Mouse (Mus musculus) 3T3-L1 (cell line): ENCODE measurements at regions not wholly inside any gene's neighbourhood (a gene's known extent, or its start where the extent isn't known, plus 50 kb on each side); places are given as distances from the start of the nearest gene placed in this dataset.

Experiments
- DNase-seq: peaks from one replicate; pipeline ENCODE4 v3.0.0-alpha.2; 2015; ENCODE audit warnings: low read depth, low spot score

DNA sequence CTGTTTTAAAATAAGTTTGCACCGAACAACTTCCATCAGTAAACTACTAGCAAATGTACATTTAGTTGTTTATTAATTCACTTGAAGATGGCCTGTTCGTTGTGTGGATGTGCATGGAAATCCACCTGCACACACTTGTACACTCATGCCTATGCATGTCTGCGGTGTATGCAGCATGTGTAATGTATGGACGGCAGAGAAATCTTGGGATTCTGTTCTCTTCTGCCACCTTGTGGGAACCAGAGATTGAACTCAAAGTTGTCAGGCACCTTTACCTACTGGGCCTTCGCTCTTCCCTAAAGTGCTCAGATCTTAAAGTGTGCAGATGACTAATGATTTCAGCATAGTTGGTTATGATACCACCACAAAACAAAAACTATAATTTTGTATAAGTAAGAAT is 137.4 kb downstream of the Kitl start:
- peak; percentile 40 for DNase-seq

DNA sequence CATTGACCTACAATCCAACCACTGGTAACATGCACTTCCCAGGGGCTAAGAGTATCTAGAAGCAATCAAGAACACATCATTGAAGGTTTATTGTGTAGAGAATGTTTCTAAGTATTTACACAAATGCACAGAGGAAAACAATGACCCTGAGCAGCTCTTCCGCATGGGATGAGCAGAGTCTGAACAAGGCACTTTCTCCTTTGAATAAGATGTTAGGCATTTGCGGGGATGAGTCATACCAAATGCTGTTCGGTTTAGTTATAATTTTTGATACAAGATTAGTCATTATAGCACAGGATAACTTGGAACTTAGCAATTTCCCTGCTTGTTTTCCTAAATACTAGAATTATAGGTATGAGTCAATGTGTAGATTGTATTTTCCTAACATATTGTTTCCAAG is 137.9 kb downstream of the Kitl start:
- DNase-seq: peak; percentile 80

DNA sequence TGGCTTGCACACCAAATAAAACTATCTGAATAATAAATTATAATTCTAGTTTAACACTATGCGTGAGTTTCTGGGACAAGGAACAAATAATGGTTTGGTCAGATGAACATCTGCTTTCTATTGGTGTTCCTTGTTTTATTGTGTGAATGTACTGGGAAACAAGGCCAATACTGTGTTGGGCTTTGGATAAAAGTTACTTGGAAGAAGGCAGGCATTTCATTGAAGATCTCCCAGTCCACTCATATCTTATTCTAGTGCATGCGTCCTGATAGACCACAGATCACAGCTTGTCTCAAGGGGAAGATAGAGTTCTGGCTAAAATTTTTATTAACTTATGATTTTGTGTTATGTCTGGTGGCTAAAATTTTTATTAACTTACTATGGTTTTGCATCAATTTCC is 140.1 kb downstream of the Kitl start:
- DNase-seq: no peak

GRCm38 (mm10) chr10:100159843-100160531 is 144.6 kb downstream of the Kitl start:
- no peak for DNase-seq

DNA sequence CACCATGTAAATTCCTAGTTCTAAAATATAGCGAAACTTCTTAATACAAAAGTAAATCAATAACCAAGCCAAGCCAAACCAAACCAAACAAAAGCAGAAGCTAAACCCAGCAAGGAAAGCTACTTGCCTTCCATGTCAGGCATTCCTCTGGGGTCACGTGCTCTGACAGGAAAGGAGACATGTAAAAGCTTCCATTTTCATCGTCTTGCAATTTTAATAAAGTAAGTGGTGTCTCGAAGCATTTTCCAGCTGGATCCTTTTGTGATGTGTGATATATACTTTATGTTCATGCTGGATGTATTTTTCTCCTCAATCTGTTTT is 145.1 kb downstream of the Kitl start:
- DNase-seq: no peak

DNA sequence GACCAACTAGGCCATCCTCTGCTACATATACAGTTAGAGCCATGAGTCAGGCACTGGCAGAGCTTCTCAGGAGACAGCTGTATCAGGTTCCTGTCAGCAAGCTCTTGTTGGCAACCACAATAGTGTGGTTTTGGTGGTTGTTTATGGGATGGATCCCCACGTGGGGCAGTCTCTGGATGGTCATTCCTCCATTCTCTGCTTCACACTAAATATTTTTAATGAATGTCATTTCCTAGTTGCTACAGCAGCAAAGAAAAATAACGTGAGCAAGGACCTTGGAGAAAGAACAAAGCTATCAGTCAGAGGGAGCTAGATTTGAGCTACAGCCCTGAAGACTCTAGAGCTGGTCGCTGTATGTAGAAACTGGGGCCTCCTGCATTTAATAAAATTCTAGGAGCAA is 145.7 kb downstream of the Kitl start:
- DNase-seq: peak; percentile 94

GRCm38 (mm10) chr10:100164526-100164925 is 149.1 kb downstream of the Kitl start:
- DNase-seq: no peak

- DNase-seq: peak; percentile 71
Measured at GRCm38 (mm10) chr10:100170836-100171235, 155.4 kb downstream of the Kitl start.

DNA sequence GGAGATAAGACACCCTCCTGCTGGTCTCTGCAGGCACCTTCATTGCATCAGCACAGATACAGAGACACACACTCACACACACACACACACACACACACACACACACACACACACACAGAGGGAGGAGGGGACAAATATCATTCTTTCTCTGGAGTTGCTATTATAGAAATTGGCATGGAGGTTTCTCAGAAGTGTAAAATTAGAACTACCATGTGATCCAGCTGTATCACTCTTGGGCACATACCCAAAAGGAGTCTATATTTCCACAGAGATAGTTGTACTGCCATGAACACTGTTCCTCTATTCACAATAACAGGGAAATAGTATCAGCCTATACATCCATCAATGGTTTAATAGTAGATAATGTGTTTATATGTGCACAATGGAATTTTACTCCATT is 137.8 kb upstream of the Gm4301 start:
- DNase-seq: no peak

DNA sequence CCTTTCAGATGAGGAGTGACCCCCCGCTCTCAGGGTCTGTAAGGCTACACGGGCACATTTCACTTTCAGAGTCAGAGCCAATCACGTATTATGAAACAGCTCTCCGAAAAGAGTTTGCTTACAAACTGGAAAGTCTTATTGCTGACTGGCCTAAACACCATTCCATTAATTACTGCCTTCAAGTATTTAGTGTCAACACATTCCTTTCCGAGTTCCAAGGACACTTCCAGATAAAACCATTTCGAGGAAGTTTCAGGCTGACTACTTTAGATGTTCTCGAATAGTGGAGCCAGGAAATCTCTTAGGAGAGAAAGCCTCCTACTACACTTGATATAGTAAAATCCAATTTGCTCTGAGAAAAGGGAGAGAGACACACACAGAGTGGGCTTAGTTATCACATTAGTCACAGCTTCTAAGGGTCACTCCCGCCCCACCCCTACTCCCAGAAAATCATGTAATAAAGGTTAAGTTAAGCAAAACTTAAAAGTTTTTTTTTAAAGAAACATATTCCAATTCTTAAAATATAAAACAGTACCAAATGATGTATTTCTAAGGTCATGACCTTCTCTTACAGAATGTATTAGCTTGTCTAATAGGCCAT is 136.3 kb upstream of the Gm4301 start:
- DNase-seq: no peak

DNA sequence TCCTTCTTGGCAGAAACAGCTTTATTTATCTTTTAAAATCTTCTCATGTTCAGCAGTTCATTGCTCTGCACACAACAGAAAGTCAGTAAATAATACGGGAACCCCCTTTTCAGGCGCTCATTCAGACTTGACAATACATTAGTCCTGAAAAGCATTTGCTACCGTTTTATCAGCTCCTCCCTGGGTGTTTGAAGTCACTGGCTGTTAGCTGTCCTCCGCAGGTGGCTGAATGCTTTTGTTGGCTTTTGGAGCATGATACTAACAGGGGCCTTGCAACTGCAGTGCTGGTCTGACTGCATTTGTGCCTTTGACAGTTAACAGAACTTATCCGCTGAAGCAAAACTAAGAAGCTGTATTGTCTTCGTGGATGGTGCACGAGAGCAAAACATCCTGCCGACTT is 135.0 kb upstream of the Gm4301 start:
- no peak for DNase-seq

- DNase-seq: no peak
Measured at GRCm38 (mm10) chr10:100206617-100207530, 128.6 kb upstream of the Gm4301 start.

DNA sequence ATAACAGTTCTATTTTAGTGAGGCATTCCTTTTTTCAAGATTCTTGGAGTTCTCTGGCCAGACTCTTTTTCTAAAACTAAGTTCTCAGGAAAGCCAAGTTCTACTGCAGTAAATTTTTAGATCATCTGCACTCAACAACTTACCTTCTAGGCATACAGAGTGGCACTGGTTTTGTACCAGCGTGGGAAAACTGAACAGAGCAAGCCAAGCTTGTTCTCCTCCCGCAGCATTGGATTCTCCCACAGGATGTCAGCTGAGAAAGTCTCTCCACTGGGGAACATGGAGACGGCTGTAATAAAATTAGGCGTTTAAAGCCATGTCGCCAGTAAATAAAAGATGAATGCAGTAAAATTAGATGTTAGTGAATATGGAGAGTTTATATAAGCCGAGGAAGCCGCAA is 124.8 kb upstream of the Gm4301 start:
- DNase-seq: no peak

GRCm38 (mm10) chr10:100224459-100225097 is 110.9 kb upstream of the Gm4301 start:
- no peak for DNase-seq

GRCm38 (mm10) chr10:100259235-100259900 is 76.1 kb upstream of the Gm4301 start:
- DNase-seq: no peak

DNA sequence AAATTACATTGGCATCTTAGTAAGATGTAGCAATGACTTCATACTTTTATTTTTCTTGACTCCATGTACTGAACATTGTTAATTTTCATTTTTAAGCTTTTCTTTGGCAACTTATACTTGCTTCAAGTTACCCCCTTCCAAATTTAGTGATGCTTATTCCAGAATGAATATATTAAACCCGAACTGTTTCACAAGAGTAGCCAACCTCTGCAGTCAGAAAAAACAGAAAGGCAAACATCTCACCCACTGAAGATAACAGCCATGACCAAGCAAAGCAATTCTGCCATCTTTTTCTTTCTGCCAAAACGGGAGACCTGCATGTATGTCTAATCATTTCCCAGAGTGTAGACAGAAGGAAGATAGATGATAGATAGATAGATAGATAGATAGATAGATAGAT is 72.0 kb upstream of the Gm4301 start:
- no peak for DNase-seq

DNA sequence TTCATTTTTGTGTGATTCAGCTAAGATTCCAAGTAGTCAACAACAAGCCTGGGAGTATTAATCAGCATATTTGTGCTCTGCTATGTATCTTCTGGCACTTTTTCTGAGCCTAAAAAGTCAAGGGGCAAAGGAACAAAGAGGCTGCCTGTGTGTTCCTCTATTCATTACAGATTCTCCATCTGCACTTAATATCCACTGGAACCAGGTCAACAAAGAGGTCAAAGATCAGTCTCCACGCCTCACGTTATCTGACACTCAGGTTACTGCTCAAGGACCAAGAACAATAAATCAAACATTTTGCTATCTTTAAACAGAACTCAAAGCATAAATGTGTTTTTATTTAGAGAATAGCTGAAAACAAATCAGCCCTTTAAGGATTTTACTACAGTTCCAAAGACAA is 71.4 kb upstream of the Gm4301 start:
- peak; percentile 32 for DNase-seq

GRCm38 (mm10) chr10:100282471-100282870 is 53.0 kb upstream of the Gm4301 start:
- no peak for DNase-seq
